Mouse (Mus musculus) gastrocnemius, adult 2 months (tissue): Measurements from ENCODE around the gene Dlat. TPM values are rescaled to one million over a fixed set of nuclear protein-coding genes. Genes with fewer than 3 reads are reported as not detected.

Source experiments
- DNase-seq: peaks from one replicate; pipeline ENCODE4 v3.0.0; 2022
- H3K27ac ChIP-seq: fragments of 200-600 bp; 2 replicates; pipeline ENCODE4 v1.8.1; 2022; ENCODE audit warnings: mild to moderate bottlenecking
- H3K4me3 ChIP-seq: fragments of 200-600 bp; 2 replicates; pipeline ENCODE4 v1.8.1; 2022; ENCODE audit warnings: mild to moderate bottlenecking, moderate library complexity
- CTCF ChIP-seq: fragments of 200-600 bp; IDR thresholded peaks from 2 replicates; pipeline ENCODE4 v1.8.1; 2022; ENCODE audit warnings: antibody characterized with exemption, mild to moderate bottlenecking, moderate library complexity
- intact Hi-C: fragments of 180-260 bp; cut with DNase I; formaldehyde crosslinking; loops from one replicate; pipeline ENCODE4 v1.15.1; 2025
- total RNA-seq, 2 experiments: library from RNA; stranded (reverse); gene quantifications; 2 replicates each; pipeline ENCODE4 v1.2.3; 2021

The Dlat gene
- total RNA-seq, 2 experiments from 2014 or later, result 170 to 247 TPM

DNA sequence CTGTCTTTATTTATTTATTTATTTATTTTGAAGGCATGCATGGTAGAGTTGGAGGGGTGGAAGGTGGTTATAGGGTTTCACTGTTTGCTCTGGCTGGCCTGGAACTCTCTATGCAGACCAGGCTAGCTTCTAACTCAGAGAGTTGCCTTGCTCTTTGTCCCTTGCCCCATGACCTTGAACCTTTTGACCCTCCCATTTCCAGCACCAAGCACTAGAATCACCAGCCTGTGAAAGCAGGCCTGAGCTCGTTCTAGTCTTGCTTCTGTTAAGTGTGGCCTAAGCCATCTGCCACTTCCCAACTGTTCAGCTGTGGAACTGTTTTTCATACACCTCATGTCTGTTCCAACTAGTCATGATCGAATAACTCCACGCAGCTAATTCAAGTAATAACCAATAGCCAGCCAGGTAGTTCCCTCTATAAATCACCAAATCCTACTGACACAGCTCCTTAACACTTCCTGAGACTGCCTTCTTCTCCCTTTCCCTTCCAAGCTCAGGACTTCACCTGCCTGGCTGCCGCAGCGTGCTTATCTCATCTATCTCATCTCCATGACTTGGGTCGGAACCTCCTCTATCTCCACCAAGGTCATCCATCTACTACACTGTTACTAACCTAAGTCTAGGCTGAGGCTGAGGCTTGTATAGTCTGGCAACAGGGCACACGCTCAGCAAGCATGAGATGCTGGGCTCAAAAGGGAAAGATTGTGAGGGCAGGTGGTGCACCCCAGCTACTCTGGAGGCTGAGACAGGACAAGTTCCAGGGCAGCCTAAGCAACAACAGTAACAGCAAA is 57.3 kb downstream of the Dlat start:
- Histone ChIP-seq H3K27ac (peak overlapping the region; percentile 98), H3K4me3 (peak overlapping the region; percentile 77)
- intact Hi-C loops, result no loop called here
- TF ChIP-seq CTCF, result no peak
- no peak for DNase-seq

DNA sequence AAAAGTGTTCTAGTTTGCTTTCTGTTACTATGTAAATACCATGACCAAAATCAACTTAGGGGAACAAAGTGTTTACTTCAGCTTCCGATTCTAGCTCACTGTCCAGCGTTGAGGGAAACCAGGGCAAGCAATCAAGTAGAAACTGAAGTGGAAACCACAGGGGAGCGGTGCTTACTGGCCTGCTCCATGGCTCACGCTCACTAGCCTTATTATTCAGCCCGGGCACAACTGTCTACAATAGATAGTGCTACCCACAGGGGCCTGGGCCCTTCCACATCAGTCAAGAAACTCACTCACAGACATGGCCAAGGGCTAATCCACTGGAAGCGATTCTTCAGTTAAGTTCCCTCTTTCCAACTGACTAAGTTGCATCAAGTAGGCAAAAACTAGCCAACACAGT is 58.0 kb downstream of the Dlat start:
- no peak for TF ChIP-seq CTCF
- DNase-seq, result no peak
- H3K27ac ChIP-seq, result peak overlapping the region; percentile 98
- H3K4me3 ChIP-seq, result peak overlapping the region; percentile 77
- intact Hi-C loops, result no loop called here

DNA sequence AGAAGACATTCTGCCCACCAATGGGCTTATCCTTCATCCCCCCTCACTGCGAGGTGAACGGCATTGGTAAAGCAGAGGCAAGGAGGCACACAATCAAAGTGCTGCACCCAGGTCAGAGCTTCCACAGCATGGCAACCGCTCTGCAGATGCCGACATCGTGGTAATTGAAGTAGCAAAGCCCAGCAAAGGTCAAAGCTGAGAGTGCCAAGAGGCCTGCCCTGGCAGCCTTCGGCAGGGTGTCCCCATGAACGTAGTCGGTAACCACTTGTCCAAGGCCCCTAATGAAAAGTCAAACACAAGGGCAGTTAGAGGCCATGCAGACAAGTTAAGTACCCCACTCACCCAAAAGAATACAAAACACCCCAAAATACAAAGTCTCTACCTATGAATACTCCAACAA is 62.6 kb downstream of the Dlat start:
- TF ChIP-seq CTCF, result no peak
- Histone ChIP-seq H3K27ac (peak overlapping the region; percentile 83), H3K4me3 (peak overlapping the region; percentile 11; the same call in 1 of the 2 replicates)
- intact Hi-C loops, result loop anchor here (10.0 kb wide), 1 partner anchor 152 kb away; no protein-coding TSS in a partner anchor
- DNase-seq, result peak; percentile 81

DNA sequence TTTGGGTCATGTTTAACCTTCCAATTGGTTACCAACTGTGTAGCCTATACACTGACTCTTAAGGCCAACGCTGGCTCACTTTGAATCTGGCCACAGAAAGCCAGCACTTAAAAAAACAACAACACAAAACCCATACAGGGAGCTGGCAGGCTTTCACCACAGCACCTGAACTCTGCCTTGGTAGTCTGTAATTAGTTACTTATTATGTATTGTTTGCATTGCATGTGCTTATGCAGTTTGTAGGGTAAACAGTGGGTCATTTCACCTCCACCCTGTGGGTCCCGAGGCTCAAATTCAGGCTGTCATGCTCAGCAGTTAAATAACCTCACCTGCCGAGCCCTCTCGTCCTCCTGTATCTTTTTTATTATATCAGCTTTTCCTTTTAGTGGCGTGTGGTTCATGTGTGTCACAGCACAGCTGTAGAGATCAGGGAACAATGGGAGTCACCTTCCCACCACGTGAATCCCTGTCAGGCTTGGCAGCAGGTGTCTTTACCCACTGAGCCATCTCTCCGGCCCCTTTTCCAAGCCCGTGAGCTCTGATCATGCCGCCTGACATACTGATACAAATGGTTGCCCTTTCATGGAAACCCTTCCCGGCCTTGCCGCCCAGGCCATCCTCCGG is 64.7 kb downstream of the Dlat start:
- no peak for TF ChIP-seq CTCF
- intact Hi-C loops, result loop anchor here (10.0 kb wide), 1 partner anchor 150 kb away; no protein-coding TSS in a partner anchor
- H3K4me3 ChIP-seq, result no peak overlapping the region
- H3K27ac ChIP-seq, result no peak overlapping the region
- no peak for DNase-seq

DNA sequence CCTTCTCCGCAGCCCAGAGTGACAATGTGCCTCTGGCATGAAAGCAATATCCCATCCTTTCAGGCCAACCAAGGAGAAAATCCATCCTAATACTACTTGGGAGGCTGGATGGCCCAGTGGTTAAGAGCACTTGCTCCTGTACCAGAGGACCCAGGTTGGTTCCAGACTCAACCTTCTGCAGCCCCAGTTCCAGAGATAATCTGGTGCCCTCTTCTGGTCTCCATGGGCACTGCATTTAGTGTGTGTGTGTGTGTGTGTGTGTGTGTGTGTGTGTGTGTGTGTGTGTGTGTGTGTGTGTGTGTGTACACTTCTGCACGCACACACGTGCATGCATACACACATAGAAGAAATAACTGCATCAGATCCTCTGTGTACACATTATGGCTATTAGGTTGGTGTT is 66.0 kb downstream of the Dlat start:
- intact Hi-C loops, result loop anchor here (10.0 kb wide), 1 partner anchor 149 kb away; no protein-coding TSS in a partner anchor

DNA sequence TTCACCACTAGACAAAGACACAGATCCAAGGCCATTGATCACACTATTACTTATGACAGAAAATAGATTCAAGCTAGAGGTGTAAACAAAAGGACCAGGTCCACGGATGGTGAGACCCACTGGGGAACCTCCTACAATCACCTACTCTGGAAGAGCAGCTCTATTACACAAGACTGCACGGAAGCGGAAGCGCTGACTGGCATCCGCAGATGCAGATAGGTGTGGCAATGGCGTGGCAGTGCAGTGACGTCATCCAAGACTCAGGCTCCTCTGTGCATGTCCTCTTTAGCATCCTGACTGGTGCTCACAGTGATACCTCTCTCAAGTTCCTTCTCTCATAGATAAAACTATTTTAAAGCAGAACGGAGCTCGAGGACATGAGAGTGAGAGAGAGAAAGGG is 66.6 kb downstream of the Dlat start:
- H3K4me3 ChIP-seq, result no peak overlapping the region
- TF ChIP-seq CTCF, result no peak
- no peak overlapping the region for H3K27ac ChIP-seq
- intact Hi-C loops, result loop anchor here (10.0 kb wide), 1 partner anchor 148 kb away; no protein-coding TSS in a partner anchor
- DNase-seq, result no peak

More for the DNA sequence above, 66.0 kb downstream of the Dlat start:
- peak; percentile 47 for TF ChIP-seq CTCF
- no peak for DNase-seq
- Histone ChIP-seq H3K27ac (no peak overlapping the region), H3K4me3 (no peak overlapping the region)

DNA sequence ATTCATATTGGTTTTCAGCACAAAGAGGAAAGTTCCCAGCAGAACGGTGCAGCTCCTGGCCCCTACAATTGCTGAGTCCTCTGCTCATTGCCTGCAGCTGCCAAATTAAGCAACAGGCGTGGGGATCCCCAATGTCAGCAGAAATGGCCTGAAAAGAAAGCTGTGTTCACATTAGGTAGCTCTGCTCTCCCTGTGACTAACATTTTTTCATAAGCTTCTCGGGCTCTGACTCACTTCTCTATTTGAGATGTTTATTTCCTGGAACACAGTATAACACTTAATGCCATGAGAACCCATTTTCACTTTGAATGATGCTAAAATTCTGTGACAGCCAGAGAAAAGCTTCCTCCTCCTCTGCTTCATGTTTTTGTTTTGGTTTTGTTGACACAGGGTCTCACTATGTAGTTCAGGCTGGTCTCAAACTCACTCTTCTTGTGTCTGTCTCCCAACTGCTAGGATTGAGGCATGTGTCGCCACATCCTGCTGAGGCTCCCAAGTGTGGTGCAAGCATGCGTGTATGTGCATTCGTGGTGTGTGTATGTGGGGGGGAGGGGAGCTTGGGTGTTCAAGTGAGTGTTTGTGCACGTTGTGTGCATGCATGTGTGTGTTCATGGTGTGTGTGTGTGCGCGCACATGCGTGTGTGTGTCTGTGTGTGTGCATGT is 68.6 kb downstream of the Dlat start:
- no peak for TF ChIP-seq CTCF
- intact Hi-C loops, result loop anchor here (10.0 kb wide), 1 partner anchor 146 kb away; no protein-coding TSS in a partner anchor

DNA sequence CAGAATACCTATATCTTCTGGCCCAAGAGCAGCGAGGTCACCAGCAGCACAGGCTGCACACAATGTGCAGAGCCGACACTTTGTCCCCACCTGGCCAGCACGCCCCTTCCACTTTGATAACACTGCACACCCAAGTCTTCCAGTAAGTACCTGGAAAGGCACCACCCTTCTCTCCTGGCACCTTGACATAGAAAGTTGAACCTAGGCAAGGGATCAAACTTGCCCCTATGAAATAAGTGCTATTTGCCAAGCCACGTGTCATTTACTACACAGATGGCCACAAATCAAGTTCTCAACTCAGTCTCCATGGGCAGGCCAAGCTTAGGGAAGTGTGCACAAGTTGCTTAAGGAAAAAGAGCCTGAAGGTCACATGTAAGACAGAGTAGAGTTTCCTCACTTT is 72.6 kb downstream of the Dlat start:
- intact Hi-C loops, result no loop called here
- DNase-seq, result no peak
- Histone ChIP-seq H3K4me3 (no peak overlapping the region), H3K27ac (no peak overlapping the region)
- no peak for TF ChIP-seq CTCF

More for the DNA sequence above, 68.6 kb downstream of the Dlat start:
- H3K27ac ChIP-seq, result no peak overlapping the region
- peak; percentile 42 for DNase-seq
- H3K4me3 ChIP-seq, result no peak overlapping the region

DNA sequence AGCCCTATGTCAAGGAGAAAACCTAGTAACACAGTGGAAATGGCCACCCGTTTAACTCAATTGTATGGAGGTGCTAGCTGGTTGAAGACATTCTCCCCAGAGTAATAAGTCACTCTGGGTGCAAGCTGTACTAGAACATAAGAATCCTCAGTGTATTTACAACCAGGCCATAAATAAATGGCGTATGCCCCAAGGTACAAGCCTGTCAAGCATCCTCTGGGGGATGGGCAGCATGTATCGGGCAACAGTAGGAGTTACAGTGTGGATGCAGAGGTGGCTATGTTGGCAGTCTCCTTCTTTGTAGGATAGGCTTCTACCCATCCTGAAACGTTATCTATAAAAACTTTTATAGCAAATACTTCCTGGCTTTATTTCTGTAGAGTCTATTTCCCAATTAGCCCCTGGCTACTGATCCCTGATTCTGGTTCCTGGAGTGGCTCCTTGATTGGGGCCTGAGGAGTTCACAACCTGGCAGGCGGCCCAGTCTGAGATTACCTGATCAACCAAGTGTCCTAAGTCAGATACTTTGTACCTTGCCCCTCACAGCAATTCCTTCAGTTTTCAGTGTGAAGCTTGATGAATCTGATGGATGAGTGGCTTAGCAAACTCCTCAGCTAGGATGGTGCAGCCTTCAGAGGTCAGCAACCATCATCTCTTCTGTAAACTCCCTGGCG is 74.3 kb downstream of the Dlat start:
- H3K27ac ChIP-seq, result no peak overlapping the region
- intact Hi-C loops, result no loop called here
- no peak for DNase-seq
- no peak overlapping the region for H3K4me3 ChIP-seq
- no peak for TF ChIP-seq CTCF

Other genes with a start within 250 kb of the Dlat start
- gene Plet1, start 165.3 kb downstream of the Dlat start, total RNA-seq, result under 1 TPM in 1 of 2 experiments, not detected in 1; 0.36 TPM
- gene Pts, start 131.1 kb downstream of the Dlat start, total RNA-seq, result 10 to 100 TPM; 10.4 to 11.9 TPM
- 1 to 10 TPM in 1 of 2 experiments, under 1 TPM in 1; 0.87 to 1.0 TPM for gene Il18, start 105.0 kb downstream of the Dlat start, total RNA-seq
- gene Bco2, start 104.6 kb downstream of the Dlat start, total RNA-seq, result under 1 TPM; 0.26 to 0.45 TPM
- not detected for gene Tex12, start 98.5 kb downstream of the Dlat start, total RNA-seq
- 100 to 1,000 TPM; 269 to 419 TPM for gene Sdhd, start 56.0 kb downstream of the Dlat start, total RNA-seq
- 100 to 1,000 TPM; 211 to 231 TPM for gene Timm8b, start 55.9 kb downstream of the Dlat start, total RNA-seq
- under 1 TPM; 0.53 to 0.61 TPM for gene Pih1d2, start 42.5 kb downstream of the Dlat start, total RNA-seq
- gene Nkapd1, start 42.3 kb downstream of the Dlat start, total RNA-seq, result 10 to 100 TPM; 11.1 to 11.7 TPM
- 1 to 10 TPM; 2.6 to 4.7 TPM for gene Dixdc1, start 79.7 kb upstream of the Dlat start, total RNA-seq
- 1 to 10 TPM; 2.4 to 6.5 TPM for gene 2310030G06Rik, start 86.8 kb upstream of the Dlat start, total RNA-seq
- gene Cryab, start 91.5 kb upstream of the Dlat start, total RNA-seq, result 1,000 to 10,000 TPM in 1 of 2 experiments, 100 to 1,000 TPM in 1; 885 to 2,545 TPM
- gene Hspb2, start 92.6 kb upstream of the Dlat start, total RNA-seq, result 100 to 1,000 TPM; 123 to 143 TPM
- gene Fdxacb1, start 108.5 kb upstream of the Dlat start, total RNA-seq, result 1 to 10 TPM; 3.4 to 3.9 TPM
- gene Alg9, start 115.2 kb upstream of the Dlat start, total RNA-seq, result 10 to 100 TPM in 1 of 2 experiments, 1 to 10 TPM in 1; 7.8 to 11.2 TPM
- gene 1110032A03Rik, start 115.7 kb upstream of the Dlat start, total RNA-seq, result 10 to 100 TPM; 10.4 to 11.2 TPM
- 1 to 10 TPM; 5.9 to 7.6 TPM for gene Ppp2r1b, start 185.5 kb upstream of the Dlat start, total RNA-seq